Mouse (Mus musculus) hindbrain, embryonic 13.5 days (tissue): ENCODE measurements around the gene Spry2. TPM values are rescaled to one million over a fixed set of nuclear protein-coding genes. Genes with fewer than 3 reads are reported as not detected.

Experiments
- ATAC-seq: fragments of 200-750 bp; cut with Nextera tagmentation; 2 replicates; pipeline ENCODE4 v1.8.0; 2017; ENCODE audit warnings: moderate TSS enrichment; ENCODE audit not compliant: low FRiP score
- H3K27ac ChIP-seq: fragments of 300-500 bp; sonication (generic); 2 replicates; pipeline ENCODE4 v1.5.1; 2015; ENCODE audit warnings: inconsistent platforms, mild to moderate bottlenecking, moderate library complexity
- H3K27me3 ChIP-seq: fragments of 300-500 bp; sonication (generic); 2 replicates; pipeline ENCODE4 v1.6.1; 2015; ENCODE audit warnings: mild to moderate bottlenecking, inconsistent platforms
- H3K36me3 ChIP-seq: fragments of 300-500 bp; sonication (generic); 2 replicates; pipeline ENCODE4 v1.6.1; 2015; ENCODE audit warnings: mild to moderate bottlenecking, inconsistent platforms
- H3K4me1 ChIP-seq: fragments of 300-500 bp; sonication (generic); replicated peaks from 2 replicates; pipeline ENCODE4 v1.6.1; 2015; ENCODE audit warnings: inconsistent platforms
- H3K4me2 ChIP-seq: fragments of 300-500 bp; sonication (generic); 2 replicates; pipeline ENCODE4 v1.6.1; 2015; ENCODE audit warnings: inconsistent platforms, mild to moderate bottlenecking, moderate library complexity
- H3K4me3 ChIP-seq: fragments of 300-500 bp; sonication (generic); 2 replicates; pipeline ENCODE4 v1.5.1; 2015; ENCODE audit warnings: mild to moderate bottlenecking, inconsistent platforms
- H3K9ac ChIP-seq: fragments of 300-500 bp; sonication (generic); 2 replicates; pipeline ENCODE4 v1.6.1; 2015; ENCODE audit warnings: mild to moderate bottlenecking, inconsistent platforms
- H3K9me3 ChIP-seq: fragments of 300-500 bp; sonication (generic); 2 replicates; pipeline ENCODE4 v1.6.1; 2016; ENCODE audit warnings: inconsistent platforms
- WGBS: fragments of 180-500 bp; shearing (Covaris S2); methylation state at CpG from one replicate; pipeline ENCODE4 v1.1.7; 2015; 5-methylcytosine and 5-hydroxymethylcytosine counted together
- polyA plus RNA-seq: library from polyadenylated mRNA; unstranded; fragments of >200 nt; fragmentation: Nextera tagmentation; extraction: Ambion mirVana; gene quantifications from 2 replicates; pipeline ENCODE4 v1.2.1, GENCODE M21; 2015

The Spry2 gene
- 39.0 and 42.2 TPM in 2 replicates for polyA plus RNA-seq

DNA sequence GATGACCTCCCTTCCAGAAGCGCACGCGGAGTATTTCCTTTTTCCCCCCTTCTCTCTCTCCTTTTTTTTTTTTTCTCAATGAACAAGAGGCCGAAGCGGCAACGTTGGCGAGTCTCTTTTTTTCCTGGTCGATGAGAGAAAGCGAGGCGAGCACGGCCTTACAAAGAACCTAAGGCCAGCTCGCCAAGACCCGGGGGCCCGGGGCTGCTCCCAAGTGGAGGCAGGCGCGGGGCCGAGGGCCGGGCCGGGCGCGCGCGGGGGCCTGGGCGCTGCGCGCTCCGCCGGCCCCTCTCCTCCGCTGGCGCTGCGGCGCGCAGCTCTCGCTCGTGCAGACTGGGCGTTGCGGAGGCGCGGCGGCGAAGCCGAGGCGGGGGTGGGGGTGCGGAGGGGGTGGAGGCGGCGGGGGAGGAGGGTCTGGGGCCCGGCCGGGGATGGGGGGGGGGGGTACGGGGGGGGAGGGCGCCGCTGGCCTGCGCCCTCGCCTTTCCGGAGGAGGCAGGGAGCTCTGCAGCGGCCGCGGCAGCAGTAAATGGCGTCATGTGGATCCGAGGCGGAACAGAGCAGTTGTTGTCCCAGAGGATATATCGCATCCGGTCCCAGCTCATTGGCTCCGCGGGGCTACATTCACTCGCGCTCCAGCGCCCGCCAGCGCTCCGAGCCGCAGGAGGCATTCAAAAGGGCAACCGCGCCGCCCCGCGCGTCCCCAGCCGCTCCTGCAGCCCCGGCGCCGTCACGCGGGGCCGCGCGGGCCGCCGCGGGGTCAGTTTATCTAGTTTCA, at the start of gene Spry2:
Gene Spry2 (minus strand): TSS at position 29 of the 778 bp plus-strand sequence.
- Histone ChIP-seq H3K9ac (peak within 1 kb of the TSS; percentile 96), H3K27ac (peak within 1 kb of the TSS; percentile 99), H3K36me3 (peaks cover 7% of the 10 kb centered on the region; the same call in 1 of the 2 replicates), H3K27me3 (0 out of 2 replicates have a peak, but pooled peaks cover 3% of the 10 kb centered on the region), H3K4me1 (peaks cover 30% of the 10 kb centered on the region), H3K4me3 (peak within 1 kb of the TSS; percentile 87), H3K9me3 (no peaks in the 10 kb centered on the region), H3K4me2 (peak within 1 kb of the TSS; percentile 97)
- peak; percentile 95 for ATAC-seq
- whole genome bisulfite sequencing, result under 1% methylated on average over 57 of the region's 89 CpGs

DNA sequence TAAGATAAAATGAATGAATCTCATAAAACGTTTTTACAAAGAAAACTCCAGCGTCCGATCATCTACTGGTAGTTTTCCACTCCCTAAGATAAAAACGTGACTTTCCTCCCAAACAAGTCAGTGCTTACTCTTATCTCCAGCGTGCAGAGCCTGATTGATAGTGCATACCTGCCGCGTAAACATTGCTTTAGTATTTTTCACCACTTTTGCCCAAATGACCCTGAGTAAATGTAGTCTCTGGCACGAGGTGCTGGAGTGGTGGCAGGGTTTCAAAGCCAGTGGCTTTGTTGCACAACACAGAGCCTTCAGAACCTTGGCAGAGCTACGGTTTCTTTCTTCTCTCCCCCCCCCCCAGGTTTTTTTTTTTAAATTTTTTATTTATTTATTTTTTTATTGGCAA, 44.7 kb upstream of the Spry2 start:
- Histone ChIP-seq H3K9ac (no peak overlapping the region), H3K27me3 (no peaks in the 10 kb centered on the region), H3K9me3 (no peaks in the 10 kb centered on the region), H3K4me2 (no peak overlapping the region), H3K4me1 (no peaks in the 10 kb centered on the region), H3K4me3 (no peak overlapping the region), H3K36me3 (no peaks in the 10 kb centered on the region), H3K27ac (no peak overlapping the region)
- ATAC-seq, result no peak
- WGBS, result 87% methylated on average over 9 of the region's 9 CpGs

DNA sequence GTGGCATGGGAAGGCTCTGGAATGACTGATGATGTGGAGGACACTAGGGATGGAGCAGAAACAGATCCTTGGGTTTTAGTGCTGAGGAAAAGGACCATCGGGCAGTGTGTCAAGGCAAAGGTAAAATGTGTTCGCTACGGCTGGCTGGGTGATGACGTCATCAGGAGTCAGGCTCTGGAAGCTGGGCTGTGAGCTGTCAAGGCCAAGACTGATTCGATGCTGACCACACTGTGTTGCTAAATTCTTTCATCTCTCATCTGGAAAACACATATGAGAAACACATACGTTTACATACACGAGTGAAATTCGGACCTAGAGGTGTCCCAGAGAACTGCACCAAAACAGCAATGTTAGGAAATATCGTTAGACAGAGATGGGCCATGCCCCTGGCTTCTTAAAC, 30.1 kb upstream of the Spry2 start:
- 0 out of 2 replicates have a peak, but pooled peaks cover 3% of the 10 kb centered on the region for H3K4me1 ChIP-seq
- H3K4me2 ChIP-seq, result no peak overlapping the region
- H3K4me3 ChIP-seq, result no peak overlapping the region
- ATAC-seq, result no peak
- 0 out of 2 replicates have a peak, but pooled peaks cover 6% of the 10 kb centered on the region for H3K27me3 ChIP-seq
- no peaks in the 10 kb centered on the region for H3K36me3 ChIP-seq
- no peaks in the 10 kb centered on the region for H3K9me3 ChIP-seq
- H3K9ac ChIP-seq, result no peak overlapping the region
- no peak overlapping the region for H3K27ac ChIP-seq
- WGBS, result 90% methylated on average over 9 of the region's 9 CpGs

DNA sequence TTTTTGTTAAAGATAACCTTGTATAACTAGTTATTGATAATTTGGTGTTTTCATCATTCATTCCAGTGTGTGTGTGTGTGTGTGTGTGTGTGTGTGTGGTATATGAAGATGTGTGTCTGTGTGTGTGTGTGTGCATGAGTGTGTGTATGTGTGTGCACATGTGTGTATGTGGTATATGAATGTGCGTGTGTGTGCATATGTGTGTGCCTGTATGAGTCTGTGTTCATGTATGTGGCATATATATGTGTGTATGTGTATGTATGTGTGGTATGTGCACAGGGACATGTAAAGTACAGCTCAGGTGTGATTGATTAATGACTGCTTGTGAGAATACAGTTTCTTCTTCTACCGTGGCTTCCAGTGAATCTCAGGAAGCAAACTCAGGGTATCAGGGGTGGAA, 28.7 kb upstream of the Spry2 start:
- Histone ChIP-seq H3K27ac (no peak overlapping the region), H3K4me1 (peaks cover 11% of the 10 kb centered on the region), H3K9ac (no peak overlapping the region), H3K27me3 (0 out of 2 replicates have a peak, but pooled peaks cover 6% of the 10 kb centered on the region), H3K36me3 (no peaks in the 10 kb centered on the region), H3K9me3 (no peaks in the 10 kb centered on the region), H3K4me3 (no peak overlapping the region), H3K4me2 (no peak overlapping the region)
- WGBS, result 89% methylated on average over 2 of the region's 2 CpGs
- no peak for ATAC-seq

- Histone ChIP-seq H3K27me3 (peaks cover 9% of the 10 kb centered on the region; the same call in 1 of the 2 replicates), H3K36me3 (no peaks in the 10 kb centered on the region), H3K4me2 (no peak overlapping the region), H3K27ac (no peak overlapping the region), H3K9me3 (no peaks in the 10 kb centered on the region), H3K4me3 (no peak overlapping the region), H3K9ac (no peak overlapping the region), H3K4me1 (peaks cover 16% of the 10 kb centered on the region)
- no peak for ATAC-seq
- 22% methylated on average over 1 of the region's 1 CpGs for WGBS
Observed at GRCm38 (mm10) chr14:105924712-105925111, 28.1 kb upstream of the Spry2 start.

DNA sequence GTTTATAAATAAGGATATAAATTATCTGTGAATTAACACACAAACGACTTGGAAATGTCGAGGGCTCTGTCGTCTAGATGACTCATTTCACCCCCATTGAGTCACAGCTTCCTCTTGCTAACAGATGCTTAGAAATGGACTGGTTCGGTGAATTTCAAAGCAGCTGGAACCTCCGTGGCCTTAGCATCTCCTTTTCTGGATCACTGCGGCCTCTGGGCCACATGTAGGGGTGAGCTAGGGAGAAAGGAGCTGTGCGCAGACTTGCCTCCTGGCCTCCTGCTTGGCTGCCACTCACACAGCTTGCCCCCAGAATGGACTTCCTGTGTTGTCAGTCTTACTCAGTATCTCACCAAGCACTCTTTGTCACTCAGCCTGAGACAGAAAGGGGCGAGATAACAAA, 26.3 kb upstream of the Spry2 start:
- Histone ChIP-seq H3K27ac (0 out of 2 replicates have a peak overlapping the region, but pooled peaks have one; percentile 13), H3K4me2 (no peak overlapping the region), H3K4me1 (peaks cover 16% of the 10 kb centered on the region), H3K9ac (no peak overlapping the region), H3K9me3 (no peaks in the 10 kb centered on the region), H3K27me3 (peaks cover 9% of the 10 kb centered on the region; the same call in 1 of the 2 replicates), H3K36me3 (no peaks in the 10 kb centered on the region), H3K4me3 (no peak overlapping the region)
- no peak for ATAC-seq
- WGBS, result 6% methylated on average over 8 of the region's 8 CpGs

GRCm38 (mm10) chr14:105922427-105922826, 25.8 kb upstream of the Spry2 start:
- Histone ChIP-seq H3K27me3 (peaks cover 9% of the 10 kb centered on the region; the same call in 1 of the 2 replicates), H3K4me1 (peaks cover 16% of the 10 kb centered on the region), H3K9me3 (no peaks in the 10 kb centered on the region), H3K36me3 (no peaks in the 10 kb centered on the region), H3K4me2 (no peak overlapping the region), H3K27ac (no peak overlapping the region), H3K4me3 (no peak overlapping the region), H3K9ac (no peak overlapping the region)
- no peak for ATAC-seq
- 10% methylated on average over 5 of the region's 5 CpGs for WGBS

DNA sequence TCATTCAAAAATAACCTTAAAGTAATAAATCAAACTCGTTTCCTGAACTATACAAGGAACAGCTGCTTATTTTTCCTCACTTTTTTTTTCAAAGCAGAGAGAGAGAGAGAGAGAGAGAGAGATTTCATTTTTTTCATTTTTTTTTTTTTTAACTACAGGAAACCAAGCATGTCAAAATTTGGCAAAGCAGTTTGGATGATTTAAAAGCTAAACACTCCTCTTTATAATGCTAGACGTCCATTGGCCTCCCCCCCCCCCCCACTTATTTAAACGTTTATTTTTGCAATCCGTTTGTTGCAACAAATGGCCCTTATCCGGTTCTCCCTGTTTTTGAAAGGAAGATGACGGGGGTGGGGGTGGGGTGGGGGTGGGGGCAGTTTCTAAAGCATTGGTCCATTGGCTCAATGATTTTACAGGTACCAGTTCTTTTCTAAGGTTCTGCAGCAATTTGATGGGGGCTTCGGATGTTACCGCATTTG, 24.6 kb upstream of the Spry2 start:
- Histone ChIP-seq H3K4me1 (peaks cover 16% of the 10 kb centered on the region), H3K27me3 (peaks cover 9% of the 10 kb centered on the region; the same call in 1 of the 2 replicates), H3K4me3 (peak overlapping the region; percentile 15; the same call in 1 of the 2 replicates), H3K36me3 (no peaks in the 10 kb centered on the region), H3K9me3 (no peaks in the 10 kb centered on the region), H3K27ac (no peak overlapping the region), H3K4me2 (peak overlapping the region; percentile 45), H3K9ac (no peak overlapping the region)
- 4% methylated on average over 8 of the region's 8 CpGs for WGBS
- ATAC-seq, result no peak

- H3K9me3 ChIP-seq, result no peaks in the 10 kb centered on the region
- peaks cover 9% of the 10 kb centered on the region; the same call in 1 of the 2 replicates for H3K27me3 ChIP-seq
- WGBS, result 1% methylated on average over 23 of the region's 23 CpGs
- 0 out of 2 replicates have a peak overlapping the region, but pooled peaks have one; percentile 9 for H3K9ac ChIP-seq
- peak overlapping the region; percentile 15 for H3K4me3 ChIP-seq
- no peaks in the 10 kb centered on the region for H3K36me3 ChIP-seq
- ATAC-seq, result peak; percentile 55; the same call in 1 of the 2 replicates
- H3K27ac ChIP-seq, result no peak overlapping the region
- peak overlapping the region; percentile 45 for H3K4me2 ChIP-seq
- peaks cover 16% of the 10 kb centered on the region for H3K4me1 ChIP-seq
Observed at GRCm38 (mm10) chr14:105920395-105921216, 24.0 kb upstream of the Spry2 start.

DNA sequence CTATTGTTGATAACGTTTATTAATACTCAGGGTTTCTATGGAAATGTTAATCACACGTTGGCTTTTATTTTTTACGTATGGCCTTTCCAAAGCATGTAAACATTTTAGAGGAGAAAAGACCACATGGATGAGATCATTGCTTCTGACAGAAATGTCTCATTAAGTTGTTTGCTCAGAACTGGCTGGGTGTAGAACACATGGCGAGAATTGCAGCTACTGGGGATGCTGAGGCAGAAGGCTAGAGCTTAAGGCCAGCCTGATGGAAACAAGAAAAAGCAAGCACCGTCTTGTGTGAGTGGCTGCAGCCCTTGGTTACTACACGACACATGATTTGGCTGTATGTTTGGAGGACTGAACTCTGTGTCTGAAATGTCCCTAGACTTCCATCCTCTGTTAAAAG, 10.6 kb upstream of the Spry2 start:
- no peak overlapping the region for H3K27ac ChIP-seq
- 85% methylated on average over 6 of the region's 6 CpGs for WGBS
- H3K9ac ChIP-seq, result no peak overlapping the region
- H3K27me3 ChIP-seq, result no peaks in the 10 kb centered on the region
- H3K9me3 ChIP-seq, result no peaks in the 10 kb centered on the region
- no peaks in the 10 kb centered on the region for H3K4me1 ChIP-seq
- no peak overlapping the region for H3K4me3 ChIP-seq
- H3K36me3 ChIP-seq, result no peaks in the 10 kb centered on the region
- ATAC-seq, result no peak
- H3K4me2 ChIP-seq, result no peak overlapping the region

- H3K9me3 ChIP-seq, result no peaks in the 10 kb centered on the region
Observed at GRCm38 (mm10) chr14:105905935-105906334, 9.3 kb upstream of the Spry2 start.

DNA sequence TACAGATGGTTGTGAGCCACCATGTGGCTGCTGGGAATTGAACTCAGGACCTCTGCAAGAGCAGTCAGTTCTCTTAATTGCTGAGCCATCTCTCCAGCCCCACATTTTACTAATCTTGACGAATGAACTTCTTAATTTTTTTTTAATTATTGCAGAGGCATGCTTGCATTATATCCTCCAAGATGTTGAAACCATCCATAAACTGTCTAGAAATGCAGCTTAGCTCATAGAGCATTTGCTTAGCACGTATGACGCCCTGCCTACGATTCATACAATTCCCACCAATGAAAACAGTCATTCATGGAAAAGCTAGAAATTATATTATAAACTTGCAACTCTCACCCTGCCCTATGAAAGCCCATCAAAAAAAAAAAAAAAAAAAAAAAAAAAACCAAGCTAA, 8.9 kb upstream of the Spry2 start:
- Histone ChIP-seq H3K36me3 (no peaks in the 10 kb centered on the region), H3K27ac (no peak overlapping the region), H3K9me3 (no peaks in the 10 kb centered on the region), H3K9ac (no peak overlapping the region), H3K4me3 (no peak overlapping the region), H3K27me3 (no peaks in the 10 kb centered on the region), H3K4me2 (no peak overlapping the region), H3K4me1 (no peaks in the 10 kb centered on the region)
- 95% methylated on average over 4 of the region's 4 CpGs for WGBS
- no peak for ATAC-seq

More at GRCm38 (mm10) chr14:105905935-105906334, 9.3 kb upstream of the Spry2 start:
- Histone ChIP-seq H3K4me2 (no peak overlapping the region), H3K27ac (no peak overlapping the region), H3K9ac (no peak overlapping the region), H3K4me3 (no peak overlapping the region), H3K27me3 (no peaks in the 10 kb centered on the region), H3K4me1 (no peaks in the 10 kb centered on the region), H3K36me3 (no peaks in the 10 kb centered on the region)
- 87% methylated on average over 5 of the region's 5 CpGs for WGBS
- ATAC-seq, result no peak
